Mouse (Mus musculus) embryonic facial prominence, embryonic 14.5 days (tissue): Measurements from ENCODE around the gene Sphk1. TPM values are rescaled to one million over a fixed set of nuclear protein-coding genes. Genes with fewer than 3 reads are reported as not detected.
A peak's percentile ranks its signal among the peaks of the same experiment; 100 is the strongest.

Experiments
- ATAC-seq: fragments of 200-750 bp; cut with Nextera tagmentation; 2 replicates; pipeline ENCODE4 v1.8.0; 2017; ENCODE audit warnings: low read depth, moderate number of reproducible peaks, moderate TSS enrichment
- DNase-seq: peaks from one replicate; pipeline ENCODE4 v3.0.0-alpha.2; 2015; ENCODE audit warnings: low spot score
- H3K27ac ChIP-seq: fragments of 300-500 bp; sonication (generic); replicated peaks from 2 replicates; pipeline ENCODE4 v1.5.1; 2014; ENCODE audit warnings: low read depth, mild to moderate bottlenecking, low read length, moderate library complexity
- H3K27me3 ChIP-seq: fragments of 300-500 bp; sonication (generic); replicated peaks from 2 replicates; pipeline ENCODE4 v1.6.1; 2014; ENCODE audit warnings: low read length; ENCODE audit not compliant: control insufficient read depth, insufficient read depth
- H3K36me3 ChIP-seq: fragments of 300-500 bp; sonication (generic); 2 replicates; pipeline ENCODE4 v1.6.1; 2014; ENCODE audit warnings: low read length, mixed read lengths; ENCODE audit not compliant: control insufficient read depth, insufficient read depth
- H3K4me1 ChIP-seq: fragments of 300-500 bp; sonication (generic); 2 replicates; pipeline ENCODE4 v1.6.1; 2014; ENCODE audit warnings: antibody characterized with exemption, low read length; ENCODE audit not compliant: control insufficient read depth, insufficient read depth
- H3K4me2 ChIP-seq: fragments of 300-500 bp; sonication (generic); 2 replicates; pipeline ENCODE4 v1.6.1; 2014; ENCODE audit warnings: low read depth, mild to moderate bottlenecking, low read length, moderate library complexity, mixed read lengths
- H3K4me3 ChIP-seq: fragments of 300-500 bp; sonication (generic); 2 replicates; pipeline ENCODE4 v1.5.1; 2014; ENCODE audit warnings: low read depth, mild to moderate bottlenecking, low read length
- H3K9ac ChIP-seq: fragments of 300-500 bp; sonication (generic); 2 replicates; pipeline ENCODE4 v1.6.1; 2014; ENCODE audit warnings: low read depth, mild to moderate bottlenecking, low read length, moderate library complexity, mixed read lengths
- H3K9me3 ChIP-seq: fragments of 300-500 bp; sonication (generic); 2 replicates; pipeline ENCODE4 v1.6.1; 2016; ENCODE audit warnings: low read length; ENCODE audit not compliant: control insufficient read depth
- WGBS: fragments of 180-500 bp; shearing (Covaris S2); extraction: QIAGEN DNeasy Blood & Tissue Kit; methylation state at CpG from one replicate; pipeline ENCODE4 v1.1.7; 2014; 5-methylcytosine and 5-hydroxymethylcytosine counted together
- polyA plus RNA-seq: library from polyadenylated mRNA; unstranded; fragments of >200 nt; fragmentation: Nextera tagmentation; extraction: Ambion mirVana; gene quantifications from 2 replicates; pipeline ENCODE4 v1.2.1, GENCODE M21; 2014

Gene Sphk1
- polyA plus RNA-seq, 1 experiment from 2014 or later = 7.8 TPM

DNA sequence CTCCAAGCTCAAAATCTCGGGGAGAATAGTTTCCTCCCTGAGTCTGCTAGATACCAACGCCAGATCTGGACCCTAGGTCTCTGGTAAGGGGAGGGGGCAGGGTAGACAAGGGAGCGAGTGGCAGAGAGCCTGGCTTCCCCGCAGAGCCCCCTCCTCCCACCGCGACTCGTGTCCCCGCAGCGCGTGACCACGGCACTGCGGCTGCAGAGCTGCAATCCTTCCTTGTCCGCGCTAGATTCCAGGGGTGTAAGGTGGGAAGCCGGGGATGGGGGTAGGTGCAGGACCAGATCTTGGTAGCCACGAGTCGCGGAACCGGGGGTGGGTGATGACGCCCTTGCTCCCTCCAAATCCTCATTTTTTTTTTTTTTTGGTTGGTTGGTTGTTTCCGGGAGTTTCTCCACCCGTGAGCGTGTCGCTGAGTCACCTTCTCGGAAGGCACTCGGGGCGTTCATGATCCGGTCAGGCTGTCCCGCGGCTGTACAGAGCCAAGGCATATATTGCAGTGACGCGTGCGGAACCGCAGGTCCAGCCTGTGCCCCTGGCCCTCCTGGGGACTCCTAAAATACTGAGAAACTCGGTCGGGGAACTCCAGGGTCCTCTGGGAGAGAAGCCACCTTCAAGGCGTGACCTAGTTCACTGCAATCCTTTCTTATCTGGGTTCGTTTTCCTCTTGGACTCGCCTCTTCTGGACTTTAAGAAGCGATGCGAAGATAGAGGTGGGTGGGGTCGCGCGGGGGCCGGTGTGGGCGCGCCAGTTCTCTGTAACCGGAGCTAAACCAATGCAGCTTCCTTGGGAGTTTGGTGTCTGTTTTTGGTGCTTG is 856 bp downstream of the Sphk1 start:
- ATAC-seq = no peak
- Histone ChIP-seq H3K9ac (peak overlapping the region; percentile 65), H3K27ac (no peak overlapping the region), H3K36me3 (no peaks in the 10 kb centered on the region), H3K4me1 (peaks cover 24% of the 10 kb centered on the region), H3K27me3 (peaks cover 43% of the 10 kb centered on the region), H3K4me2 (peak overlapping the region; percentile 99), H3K9me3 (no peaks in the 10 kb centered on the region), H3K4me3 (peak overlapping the region; percentile 60)
- 1% methylated on average over 48 of the region's 48 CpGs for WGBS
- DNase-seq = no peak

DNA sequence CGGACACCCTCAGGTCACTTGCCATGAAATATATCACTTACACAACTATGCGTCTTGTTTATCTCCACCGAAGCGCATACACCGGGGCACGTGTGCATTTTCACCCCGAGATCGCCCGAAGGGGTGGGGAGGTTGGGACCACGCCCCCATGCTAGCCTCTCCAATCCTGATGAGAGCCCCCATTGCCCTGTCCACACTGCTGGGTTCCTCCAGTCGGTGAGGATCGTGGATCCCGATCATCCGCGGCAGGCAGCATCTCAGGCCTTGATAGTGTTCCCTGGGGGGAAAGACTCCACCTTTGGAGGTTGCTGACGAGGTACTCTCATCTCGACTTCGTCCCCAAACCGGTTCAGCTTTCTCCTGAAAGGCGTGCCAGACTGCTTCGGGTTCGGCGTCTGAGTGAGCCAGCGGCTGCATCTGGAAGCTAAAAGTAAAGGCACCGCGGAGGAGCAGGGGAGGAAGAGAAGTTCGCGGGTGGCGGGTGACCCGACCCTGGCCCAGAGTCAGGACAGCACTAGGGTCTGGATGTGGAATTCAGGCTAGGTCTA is 1.6 kb downstream of the Sphk1 start:
- Histone ChIP-seq H3K9me3 (no peaks in the 10 kb centered on the region), H3K4me3 (peak overlapping the region; percentile 60), H3K4me1 (peaks cover 24% of the 10 kb centered on the region), H3K36me3 (peaks cover 5% of the 10 kb centered on the region; the same call in 1 of the 2 replicates), H3K27me3 (peaks cover 43% of the 10 kb centered on the region), H3K27ac (peak overlapping the region; percentile 21; the same call in 1 of the 2 replicates), H3K4me2 (peak overlapping the region; percentile 99), H3K9ac (peak overlapping the region; percentile 65)
- ATAC-seq (0 out of 2 replicates have a peak, but pooled peaks have one; percentile 0), DNase-seq (peak; percentile 76)
- whole genome bisulfite sequencing = under 1% methylated on average over 30 of the region's 30 CpGs

DNA sequence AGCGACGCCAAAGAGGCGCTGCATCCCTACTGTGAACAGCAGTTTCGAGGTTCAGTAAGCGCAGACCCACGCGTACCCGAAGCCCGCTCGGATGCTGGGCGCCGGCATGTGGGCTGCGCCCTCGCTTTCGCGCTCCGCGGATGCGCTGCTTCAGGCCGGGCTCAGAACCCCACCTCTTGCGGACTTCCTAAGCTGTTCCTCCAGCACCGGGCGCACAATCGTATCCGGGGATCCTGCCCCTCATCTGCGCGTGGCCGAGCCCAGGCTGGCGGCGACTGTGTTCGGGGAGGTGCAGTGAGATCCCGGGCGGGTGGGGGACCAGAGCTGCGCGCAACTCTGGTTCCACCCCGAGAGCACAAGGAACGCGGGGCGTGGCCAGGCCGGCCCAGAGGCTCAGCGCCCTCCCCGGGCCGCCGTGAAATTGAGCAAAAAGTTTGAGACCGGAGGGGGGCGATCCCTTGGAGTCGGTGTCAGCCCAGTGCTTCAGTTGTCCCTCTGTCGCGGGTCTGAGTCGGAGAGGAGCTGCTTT is 2.1 kb downstream of the Sphk1 start:
- DNase-seq = peak; percentile 85

DNA sequence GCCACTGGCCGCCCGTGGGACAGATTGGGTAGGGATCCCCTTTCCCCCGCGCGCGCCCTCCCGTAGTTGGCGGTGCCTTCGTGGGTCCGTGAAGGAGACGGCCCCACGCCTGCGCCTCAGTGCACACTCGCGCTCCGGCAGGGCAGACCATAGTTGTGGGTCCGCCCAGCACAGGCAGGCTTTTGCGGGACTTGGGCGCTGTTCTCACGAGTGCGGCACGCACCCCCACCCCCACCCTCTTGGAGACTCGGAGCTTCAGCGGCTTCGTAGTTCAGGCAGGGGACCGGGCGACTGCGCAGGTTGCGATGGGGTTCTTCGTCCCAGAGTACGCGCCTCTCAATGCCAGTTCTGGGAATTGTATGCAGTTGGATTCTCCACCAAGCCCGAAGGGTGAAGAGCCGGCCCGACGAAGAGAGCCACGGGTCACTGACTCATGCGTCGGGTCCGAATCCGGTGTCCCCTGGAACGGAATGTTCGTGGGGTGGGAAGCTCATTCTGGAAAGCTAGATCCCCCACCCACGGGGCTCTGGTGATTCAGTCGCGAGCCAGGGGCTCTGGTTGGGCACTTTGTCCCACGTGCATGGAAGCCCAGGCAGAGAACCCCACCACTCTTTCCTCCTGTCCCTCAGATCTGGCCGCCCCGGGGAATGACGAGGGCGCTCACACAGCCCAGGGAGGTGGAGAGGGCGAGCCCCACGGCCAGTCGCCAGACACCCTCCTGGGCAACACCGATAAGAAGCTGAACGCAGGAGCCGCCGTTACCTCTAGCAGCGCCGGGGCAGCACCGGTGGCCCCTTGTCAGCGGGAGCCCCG is 2.8 kb downstream of the Sphk1 start:
- Histone ChIP-seq H3K4me1 (peaks cover 24% of the 10 kb centered on the region), H3K4me3 (peak overlapping the region; percentile 60), H3K4me2 (peak overlapping the region; percentile 99), H3K9me3 (no peaks in the 10 kb centered on the region), H3K9ac (peak overlapping the region; percentile 65), H3K36me3 (peaks cover 13% of the 10 kb centered on the region), H3K27me3 (peaks cover 43% of the 10 kb centered on the region), H3K27ac (no peak overlapping the region)
- WGBS = 1% methylated on average over 37 of the region's 63 CpGs
- ATAC-seq (peak; percentile 11; the same call in 1 of the 2 replicates), DNase-seq (no peak)

More for the DNA sequence above, 2.1 kb downstream of the Sphk1 start:
- Histone ChIP-seq H3K4me1 (peaks cover 24% of the 10 kb centered on the region), H3K9me3 (no peaks in the 10 kb centered on the region), H3K36me3 (peaks cover 7% of the 10 kb centered on the region; the same call in 1 of the 2 replicates), H3K4me2 (peak overlapping the region; percentile 99), H3K27me3 (peaks cover 43% of the 10 kb centered on the region), H3K27ac (peak overlapping the region; percentile 21; the same call in 1 of the 2 replicates), H3K9ac (peak overlapping the region; percentile 65), H3K4me3 (peak overlapping the region; percentile 60)
- under 1% methylated on average over 32 of the region's 50 CpGs for WGBS
- ATAC-seq = peak; percentile 41; the same call in 1 of the 2 replicates

DNA sequence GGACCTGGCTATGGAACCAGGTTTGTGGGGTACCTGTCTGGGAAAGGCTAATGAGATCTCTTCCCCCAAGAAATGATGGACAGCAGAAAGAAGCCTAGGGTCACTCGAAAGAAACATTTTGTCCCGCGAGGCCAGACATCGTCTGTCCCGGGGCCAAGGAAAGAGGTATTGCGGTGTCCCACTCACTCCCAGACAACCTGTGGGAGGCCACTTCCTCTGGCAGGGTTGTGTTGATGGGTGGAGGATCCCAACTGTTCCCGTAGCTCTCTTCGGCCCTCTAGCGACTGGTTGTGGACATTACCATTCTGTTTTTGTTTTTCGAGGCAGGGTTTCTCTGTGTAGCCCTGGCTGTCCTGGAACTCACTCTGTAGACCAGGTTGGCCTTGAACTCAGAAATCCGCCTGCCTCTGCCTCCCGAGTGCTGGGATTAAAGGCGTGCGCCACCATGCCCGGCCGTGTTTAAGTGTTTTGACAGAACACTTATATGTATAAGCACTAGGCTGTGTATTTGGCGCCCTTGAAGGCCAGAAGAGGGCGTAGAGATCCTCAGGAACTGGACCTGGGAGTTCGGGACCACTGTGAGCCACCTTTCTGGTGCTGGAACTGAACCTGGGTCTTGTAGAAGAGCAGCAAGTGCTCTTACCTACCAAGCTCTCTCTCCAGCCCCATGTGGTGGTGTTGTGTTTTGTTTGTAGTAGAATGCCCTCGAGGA is 3.6 kb downstream of the Sphk1 start:
- Histone ChIP-seq H3K4me1 (peaks cover 24% of the 10 kb centered on the region), H3K4me3 (peak overlapping the region; percentile 60), H3K36me3 (peaks cover 21% of the 10 kb centered on the region), H3K4me2 (peak overlapping the region; percentile 99), H3K27me3 (peaks cover 43% of the 10 kb centered on the region), H3K9ac (peak overlapping the region; percentile 65; the same call in 1 of the 2 replicates), H3K9me3 (no peaks in the 10 kb centered on the region), H3K27ac (no peak overlapping the region)
- 20% methylated on average over 20 of the region's 20 CpGs for WGBS
- DNase-seq (peak; percentile 89), ATAC-seq (peak; percentile 67)

DNA sequence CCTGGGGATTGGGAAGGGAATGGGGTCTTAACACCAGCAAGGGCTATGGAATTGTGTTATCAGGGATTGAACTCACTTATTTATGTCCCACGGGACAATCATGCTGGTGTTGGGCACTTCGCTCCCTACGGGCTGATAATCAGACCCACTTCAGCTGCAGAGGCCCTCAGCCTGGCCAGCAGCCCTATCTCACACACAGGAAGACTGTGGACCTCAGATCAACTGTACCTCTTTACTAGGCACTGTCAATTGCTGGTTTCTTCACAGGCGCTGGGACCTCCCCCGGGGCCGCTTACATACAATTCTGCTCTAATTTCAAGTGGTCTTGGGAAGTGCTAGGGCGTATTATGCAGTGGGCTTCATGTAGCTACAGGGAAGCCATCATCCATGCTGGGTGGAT is 6.0 kb downstream of the Sphk1 start:
- Histone ChIP-seq H3K9ac (no peak overlapping the region), H3K9me3 (no peaks in the 10 kb centered on the region), H3K27ac (no peak overlapping the region), H3K36me3 (peaks cover 45% of the 10 kb centered on the region), H3K4me1 (peaks cover 15% of the 10 kb centered on the region), H3K4me3 (no peak overlapping the region), H3K4me2 (no peak overlapping the region), H3K27me3 (peaks cover 25% of the 10 kb centered on the region)
- ATAC-seq = no peak
- WGBS = 85% methylated on average over 7 of the region's 7 CpGs
- no peak for DNase-seq

DNA sequence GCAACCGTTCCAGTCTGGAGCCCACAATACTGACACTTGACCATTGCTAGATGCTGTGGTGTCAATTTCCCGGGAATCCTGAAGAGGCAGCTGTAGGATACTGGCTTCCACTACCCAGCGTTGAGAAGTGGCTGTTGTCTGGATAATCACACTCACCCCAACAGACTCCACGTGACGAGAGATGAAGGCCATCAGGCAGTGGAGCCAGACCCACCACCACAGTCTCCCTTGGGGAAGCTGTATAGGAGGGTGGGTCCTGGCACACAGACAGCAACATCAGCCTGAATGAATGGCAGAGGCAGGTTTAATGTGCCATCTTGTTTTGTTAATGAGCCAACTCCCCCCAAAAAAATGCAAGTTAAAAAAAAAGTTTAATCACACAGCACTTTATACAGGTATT is 6.7 kb downstream of the Sphk1 start:
- H3K4me2 ChIP-seq = no peak overlapping the region
- peaks cover 8% of the 10 kb centered on the region for H3K4me1 ChIP-seq
- DNase-seq = no peak
- H3K9me3 ChIP-seq = no peaks in the 10 kb centered on the region
- H3K36me3 ChIP-seq = peaks cover 52% of the 10 kb centered on the region
- peaks cover 18% of the 10 kb centered on the region for H3K27me3 ChIP-seq
- no peak overlapping the region for H3K4me3 ChIP-seq
- H3K9ac ChIP-seq = no peak overlapping the region
- H3K27ac ChIP-seq = no peak overlapping the region
- no peak for ATAC-seq
- 56% methylated on average over 5 of the region's 5 CpGs for WGBS
